In the genomic region with DNA sequence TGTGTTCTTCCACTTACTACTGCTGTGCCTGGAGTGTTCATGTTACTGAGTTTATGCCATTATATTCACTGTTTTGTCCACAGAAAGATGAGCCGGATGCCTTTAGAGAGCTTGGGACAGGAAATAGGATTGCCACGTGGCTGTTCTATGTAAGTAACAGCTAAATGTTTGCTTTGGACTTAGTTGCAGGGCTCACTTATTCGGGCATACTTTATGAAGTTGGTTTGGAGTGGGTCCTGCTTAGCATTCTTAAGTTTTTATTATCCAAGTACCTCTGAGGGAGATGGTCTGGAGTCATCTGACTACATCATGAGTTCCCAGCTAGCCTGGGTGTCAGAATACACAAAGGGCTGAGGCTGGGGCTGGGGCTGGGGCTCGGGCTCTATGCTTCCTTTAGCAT, we compare ENCODE assay signal across 25 mouse cellular contexts. TPM values are rescaled to one million over a fixed set of nuclear protein-coding genes. Genes with fewer than 3 reads are reported as not detected.
"Had no signal": no experiment of that assay in that cellular context is flagged by ENCODE, and none has a peak within 500 bp of the region (broad histone marks: within the 10 kb centered on the region; RNA-seq: fewer than 3 reads in every experiment).

No protein-coding gene starts in this region.

- H3K27ac ChIP-seq: heart, embryonic 10.5 days; heart, embryonic 13.5 days; heart, embryonic 15.5 days; hindbrain, embryonic 13.5 days; hindbrain, embryonic 15.5 days; hindbrain, postnatal 0 days; kidney, embryonic 15.5 days; kidney, postnatal 0 days; limb, embryonic 13.5 days; limb, embryonic 15.5 days had no signal

- H3K9me3 ChIP-seq: heart, embryonic 10.5 days; heart, embryonic 13.5 days; heart, embryonic 15.5 days; hindbrain, embryonic 13.5 days; hindbrain, embryonic 15.5 days; kidney, embryonic 15.5 days; limb, embryonic 13.5 days; limb, embryonic 15.5 days had no signal

- H3K4me1 ChIP-seq: heart, embryonic 15.5 days; hindbrain, embryonic 13.5 days; hindbrain, embryonic 15.5 days; kidney, embryonic 15.5 days; limb, embryonic 15.5 days had no signal

- ATAC-seq: hindbrain, postnatal 0 days; intestine, embryonic 16.5 days had no signal

- H3K9ac ChIP-seq: heart, embryonic 13.5 days; heart, embryonic 15.5 days; hindbrain, embryonic 13.5 days; hindbrain, embryonic 15.5 days; kidney, embryonic 15.5 days; limb, embryonic 13.5 days; limb, embryonic 15.5 days had no signal

- H3K4me2 ChIP-seq: heart, embryonic 13.5 days; heart, embryonic 15.5 days; hindbrain, embryonic 13.5 days; hindbrain, embryonic 15.5 days; kidney, embryonic 15.5 days; limb, embryonic 13.5 days; limb, embryonic 15.5 days had no signal

- H3K27me3 ChIP-seq: heart, embryonic 13.5 days; heart, embryonic 15.5 days; hindbrain, embryonic 13.5 days; hindbrain, embryonic 15.5 days; kidney, embryonic 15.5 days; limb, embryonic 13.5 days; limb, embryonic 15.5 days had no signal

- H3K4me3 ChIP-seq: heart, embryonic 10.5 days; heart, embryonic 13.5 days; heart, embryonic 15.5 days; hindbrain, embryonic 13.5 days; hindbrain, embryonic 15.5 days; kidney, embryonic 15.5 days; limb, embryonic 13.5 days; limb, embryonic 15.5 days had no signal

- DNase-seq: gastrocnemius, postnatal 14 days; gastrocnemius, postnatal 36 days; heart, adult 18-20 months; heart, postnatal 14 days; heart, postnatal 36 days; kidney, adult 11 months; kidney, adult 2 months; kidney, adult 9 months; kidney, postnatal 14 days; kidney, postnatal 36 days; layer of hippocampus, adult 9-11 months; layer of hippocampus, postnatal 36 days; left cerebral cortex, postnatal 4 days had no signal

RNA-seq across cellular contexts. Expression of a gene that starts 28.2 kb away (rescaled TPM):
- polyA plus RNA-seq: heart, embryonic 13.5 days; intestine, embryonic 16.5 days; kidney, embryonic 15.5 days had no signal

RNA-seq across cellular contexts. Expression of a gene that starts 36.3 kb away (rescaled TPM):
- polyA plus RNA-seq: hindbrain, embryonic 13.5 days; hindbrain, embryonic 15.5 days; hindbrain, postnatal 0 days; limb, embryonic 11.5 days; limb, embryonic 13.5 days had no signal
